In genomic region chr6:97655986-97656385, GRCm38 (mm10) we compare ENCODE assay signal across 10 mouse cellular contexts.
"Had no signal": no experiment of that assay in that cellular context is flagged by ENCODE, and none has a peak within 500 bp of the region (broad histone marks: within the 10 kb centered on the region; RNA-seq: fewer than 3 reads in every experiment).

No protein-coding gene starts in this region.

- DNase-seq: kidney, postnatal 14 days; kidney, postnatal 4 days; left cerebral cortex, postnatal 4 days; liver, postnatal 0 days; lung, embryonic 14.5 days; retina, postnatal 1 day; right cerebral cortex, postnatal 25 days; thymus, adult 2 months; thymus, postnatal 14 days; thymus, postnatal 4 days had no signal
